Mouse (Mus musculus) lung, embryonic 16.5 days (tissue): Measurements from ENCODE around the gene Actl7b. TPM values are rescaled to one million over a fixed set of nuclear protein-coding genes. Genes with fewer than 3 reads are reported as not detected.

Experiments
- ATAC-seq: fragments of 200-750 bp; cut with Nextera tagmentation; 2 replicates; pipeline ENCODE4 v1.8.0; 2017; ENCODE audit warnings: low read depth, mild to moderate bottlenecking, moderate library complexity
- H3K27ac ChIP-seq: fragments of 300-500 bp; sonication (generic); 2 replicates; pipeline ENCODE4 v1.5.1; 2014; ENCODE audit warnings: mild to moderate bottlenecking, control low read depth, low read length
- H3K27me3 ChIP-seq: fragments of 300-500 bp; sonication (generic); 2 replicates; pipeline ENCODE4 v1.6.1; 2014; ENCODE audit warnings: low read depth, low read length, mixed read lengths; ENCODE audit not compliant: control insufficient read depth, insufficient read depth
- H3K36me3 ChIP-seq: fragments of 300-500 bp; sonication (generic); 2 replicates; pipeline ENCODE4 v1.6.1; 2014; ENCODE audit warnings: low read length; ENCODE audit not compliant: control insufficient read depth, insufficient read depth
- H3K4me1 ChIP-seq: fragments of 300-500 bp; sonication (generic); replicated peaks from 2 replicates; pipeline ENCODE4 v1.6.1; 2014; ENCODE audit warnings: low read length, mixed read lengths; ENCODE audit not compliant: control insufficient read depth, insufficient read depth
- H3K4me2 ChIP-seq: fragments of 300-500 bp; sonication (generic); 2 replicates; pipeline ENCODE4 v1.6.1; 2014; ENCODE audit warnings: low read depth, low read length, control low read depth
- H3K4me3 ChIP-seq: fragments of 300-500 bp; sonication (generic); 2 replicates; pipeline ENCODE4 v1.5.1; 2014; ENCODE audit warnings: mild to moderate bottlenecking, low read length, control low read depth
- H3K9ac ChIP-seq: fragments of 300-500 bp; sonication (generic); 2 replicates; pipeline ENCODE4 v1.6.1; 2014; ENCODE audit warnings: low read length, control low read depth
- H3K9me3 ChIP-seq: fragments of 300-500 bp; sonication (generic); 2 replicates; pipeline ENCODE4 v1.6.1; 2016; ENCODE audit warnings: low read length; ENCODE audit not compliant: control insufficient read depth
- WGBS: fragments of 180-500 bp; shearing (Covaris S2); extraction: QIAGEN DNeasy Blood & Tissue Kit; methylation state at CpG from one replicate; pipeline ENCODE4 v1.1.7; 2014; 5-methylcytosine and 5-hydroxymethylcytosine counted together
- polyA plus RNA-seq: library from polyadenylated mRNA; unstranded; fragments of >200 nt; fragmentation: Nextera tagmentation; extraction: Ambion mirVana; gene quantifications from 2 replicates; pipeline ENCODE4 v1.2.1, GENCODE M21; 2015

Actl7b gene
- polyA plus RNA-seq: not detected in 2 replicates

GRCm38 (mm10) chr4:56741041-56741493, at the start of gene Actl7b:
TSS of gene Actl7b (minus strand) at chr4:56741443.
- no peaks in the 10 kb centered on the region for H3K9me3 ChIP-seq
- H3K4me2 ChIP-seq: no peak within 1 kb of the TSS
- 91% methylated on average over 13 of the region's 13 CpGs for WGBS
- H3K27ac ChIP-seq: no peak within 1 kb of the TSS
- no peak within 1 kb of the TSS for H3K9ac ChIP-seq
- no peak within 1 kb of the TSS for H3K4me3 ChIP-seq
- H3K36me3 ChIP-seq: no peaks in the 10 kb centered on the region
- H3K27me3 ChIP-seq: no peaks in the 10 kb centered on the region
- no peak for ATAC-seq
- H3K4me1 ChIP-seq: no peaks in the 10 kb centered on the region

- Histone ChIP-seq H3K4me2 (no peak overlapping the region), H3K36me3 (peaks cover 67% of the 10 kb centered on the region), H3K4me1 (no peaks in the 10 kb centered on the region), H3K9me3 (no peaks in the 10 kb centered on the region), H3K27ac (no peak overlapping the region), H3K9ac (no peak overlapping the region), H3K27me3 (no peaks in the 10 kb centered on the region), H3K4me3 (no peak overlapping the region)
- ATAC-seq: no peak
- 68% methylated on average over 1 of the region's 1 CpGs for whole genome bisulfite sequencing
Observed at GRCm38 (mm10) chr4:56771065-56771464, 29.8 kb upstream of the Actl7b start.

- WGBS: 87% methylated on average over 7 of the region's 7 CpGs
- Histone ChIP-seq H3K4me1 (no peaks in the 10 kb centered on the region), H3K36me3 (peaks cover 64% of the 10 kb centered on the region), H3K27me3 (no peaks in the 10 kb centered on the region), H3K27ac (no peak overlapping the region), H3K9me3 (no peaks in the 10 kb centered on the region), H3K4me2 (no peak overlapping the region), H3K4me3 (no peak overlapping the region), H3K9ac (no peak overlapping the region)
- no peak for ATAC-seq
Observed at GRCm38 (mm10) chr4:56768913-56769312, 27.7 kb upstream of the Actl7b start.

- ATAC-seq: no peak; the same call in 1 of the 2 replicates
- WGBS: 64% methylated on average over 4 of the region's 5 CpGs
- Histone ChIP-seq H3K4me1 (no peaks in the 10 kb centered on the region), H3K4me2 (no peak overlapping the region), H3K4me3 (no peak overlapping the region), H3K9ac (no peak overlapping the region), H3K27me3 (no peaks in the 10 kb centered on the region), H3K36me3 (peaks cover 57% of the 10 kb centered on the region), H3K27ac (no peak overlapping the region), H3K9me3 (no peaks in the 10 kb centered on the region)
Observed at GRCm38 (mm10) chr4:56767861-56768284, 26.6 kb upstream of the Actl7b start.

- WGBS: 97% methylated on average over 1 of the region's 1 CpGs
- Histone ChIP-seq H3K27me3 (no peaks in the 10 kb centered on the region), H3K4me1 (no peaks in the 10 kb centered on the region), H3K4me3 (no peak overlapping the region), H3K36me3 (peaks cover 61% of the 10 kb centered on the region), H3K9me3 (no peaks in the 10 kb centered on the region), H3K27ac (no peak overlapping the region), H3K9ac (no peak overlapping the region), H3K4me2 (no peak overlapping the region)
- ATAC-seq: no peak
Observed at GRCm38 (mm10) chr4:56757693-56758092, 16.4 kb upstream of the Actl7b start.

- no peak overlapping the region for H3K4me3 ChIP-seq
- no peak for ATAC-seq
- no peak overlapping the region for H3K9ac ChIP-seq
- no peaks in the 10 kb centered on the region for H3K4me1 ChIP-seq
- no peak overlapping the region for H3K27ac ChIP-seq
- H3K36me3 ChIP-seq: peaks cover 59% of the 10 kb centered on the region
- 90% methylated on average over 10 of the region's 10 CpGs for WGBS
- H3K4me2 ChIP-seq: no peak overlapping the region
- no peaks in the 10 kb centered on the region for H3K27me3 ChIP-seq
- no peaks in the 10 kb centered on the region for H3K9me3 ChIP-seq
Observed at GRCm38 (mm10) chr4:56756966-56757600, 15.8 kb upstream of the Actl7b start.

GRCm38 (mm10) chr4:56756021-56756420, 14.8 kb upstream of the Actl7b start:
- ATAC-seq: no peak
- H3K4me2 ChIP-seq: no peak overlapping the region
- no peak overlapping the region for H3K27ac ChIP-seq
- H3K27me3 ChIP-seq: no peaks in the 10 kb centered on the region
- H3K4me1 ChIP-seq: no peaks in the 10 kb centered on the region
- H3K9me3 ChIP-seq: no peaks in the 10 kb centered on the region
- H3K4me3 ChIP-seq: no peak overlapping the region
- 85% methylated on average over 5 of the region's 5 CpGs for WGBS
- peaks cover 62% of the 10 kb centered on the region for H3K36me3 ChIP-seq
- H3K9ac ChIP-seq: no peak overlapping the region

GRCm38 (mm10) chr4:56747456-56747855, 6.2 kb upstream of the Actl7b start:
- Histone ChIP-seq H3K4me2 (no peak overlapping the region), H3K4me3 (no peak overlapping the region), H3K9ac (no peak overlapping the region), H3K9me3 (no peaks in the 10 kb centered on the region), H3K27ac (no peak overlapping the region), H3K36me3 (peaks cover 31% of the 10 kb centered on the region), H3K27me3 (no peaks in the 10 kb centered on the region), H3K4me1 (no peaks in the 10 kb centered on the region)
- 94% methylated on average over 9 of the region's 9 CpGs for whole genome bisulfite sequencing
- no peak for ATAC-seq

- Histone ChIP-seq H3K27me3 (no peaks in the 10 kb centered on the region), H3K9ac (no peak overlapping the region), H3K9me3 (no peaks in the 10 kb centered on the region), H3K27ac (no peak overlapping the region), H3K4me2 (no peak overlapping the region), H3K36me3 (peaks cover 22% of the 10 kb centered on the region), H3K4me1 (no peaks in the 10 kb centered on the region), H3K4me3 (no peak overlapping the region)
- WGBS: 87% methylated on average over 2 of the region's 2 CpGs
- no peak for ATAC-seq
Observed at GRCm38 (mm10) chr4:56746345-56746744, 5.1 kb upstream of the Actl7b start.
